Mouse (Mus musculus): ENCODE measurements around the gene Shisa5.

GRCm38 (mm10) chr9:108992085-108992469, 46.3 kb upstream of the Shisa5 start:
- TF ChIP-seq MAX (IDR thresholded peaks at IDR 0.05; ENCODE audit: low read depth) = no peak
- TF ChIP-seq USF1 (IDR thresholded peaks at IDR 0.05; ENCODE audit: low read depth) = no peak
- no peak for TF ChIP-seq POLR2AphosphoS2 (IDR thresholded peaks at IDR 0.05; ENCODE audit: insufficient read length, low read depth)
- no peak for TF ChIP-seq POLR2A (IDR thresholded peaks at IDR 0.05; ENCODE audit: insufficient read length, low read depth)
- TF ChIP-seq E2F4 (IDR thresholded peaks at IDR 0.05; ENCODE audit: insufficient read depth) = no peak
- TF ChIP-seq CEBPB (IDR thresholded peaks at IDR 0.05; ENCODE audit: insufficient read depth, poor library complexity, severe bottlenecking) = no peak
- no peak for TF ChIP-seq TCF12 (IDR thresholded peaks at IDR 0.05; ENCODE audit: insufficient read depth, poor library complexity, severe bottlenecking)
